Mouse (Mus musculus): Measurements from ENCODE around the gene Serpinb9g.
A peak's percentile ranks its signal among the peaks of the same experiment; 100 is the strongest.
"Not testable (repeated sequence)": the region's sequence is repeated elsewhere in the genome, so short reads cannot be mapped to it uniquely, and the experiment has no call there.

The Serpinb9g gene

GRCm38 (mm10) chr13:33484490-33484889 is at the start of gene Serpinb9g:
TSS of gene Serpinb9g (plus strand) at chr13:33484790.
- DNase-seq (ENCODE audit: low read depth, low spot score) = not testable (repeated sequence)

GRCm38 (mm10) chr13:33483872-33484271 is 718 bp upstream of the Serpinb9g start:
- not testable (repeated sequence) for DNase-seq (ENCODE audit: low read depth, low spot score)

GRCm38 (mm10) chr13:33524629-33525028 is 40.0 kb downstream of the Serpinb9g start:
- no peak for DNase-seq (ENCODE audit: low read depth, low spot score)

- peak; percentile 21 for DNase-seq (ENCODE audit: low read depth, low spot score)
Observed at GRCm38 (mm10) chr13:33532814-33533213, 48.2 kb downstream of the Serpinb9g start.

Data from 3T3-L1 (cell line).